Mouse (Mus musculus) forebrain, embryonic 16.5 days (tissue): ENCODE results near the gene Rapsn. TPM values are rescaled to one million over a fixed set of nuclear protein-coding genes. Genes with fewer than 3 reads are reported as not detected.

ENCODE experiments used
- ATAC-seq: fragments of 200-750 bp; cut with Nextera tagmentation; 2 replicates; pipeline ENCODE4 v1.8.0; 2017; ENCODE audit warnings: mild to moderate bottlenecking, moderate library complexity
- H3K27ac ChIP-seq: fragments of 300-500 bp; sonication (generic); 2 replicates; pipeline ENCODE4 v1.5.1; 2014; ENCODE audit warnings: low read length, control low read depth
- H3K27me3 ChIP-seq: fragments of 300-500 bp; sonication (generic); replicated peaks from 2 replicates; pipeline ENCODE4 v1.6.1; 2014; ENCODE audit warnings: low read length; ENCODE audit not compliant: control insufficient read depth, insufficient read depth
- H3K36me3 ChIP-seq: fragments of 300-500 bp; sonication (generic); 2 replicates; pipeline ENCODE4 v1.6.1; 2014; ENCODE audit not compliant: control insufficient read depth, insufficient read depth
- H3K4me1 ChIP-seq: fragments of 300-500 bp; sonication (generic); replicated peaks from 2 replicates; pipeline ENCODE4 v1.6.1; 2014; ENCODE audit warnings: low read length; ENCODE audit not compliant: control insufficient read depth, insufficient read depth
- H3K4me2 ChIP-seq: fragments of 300-500 bp; sonication (generic); 2 replicates; pipeline ENCODE4 v1.6.1; 2014; ENCODE audit warnings: mild to moderate bottlenecking, low read length, control low read depth
- H3K4me3 ChIP-seq: fragments of 300-500 bp; sonication (generic); replicated peaks from 2 replicates; pipeline ENCODE4 v1.5.1; 2014; ENCODE audit warnings: mild to moderate bottlenecking, low read length, control low read depth
- H3K9ac ChIP-seq: fragments of 300-500 bp; sonication (generic); replicated peaks from 2 replicates; pipeline ENCODE4 v1.6.1; 2014; ENCODE audit warnings: low read depth, low read length, control low read depth
- H3K9me3 ChIP-seq: fragments of 300-500 bp; sonication (generic); 2 replicates; pipeline ENCODE4 v1.6.1; 2016; ENCODE audit warnings: low read length; ENCODE audit not compliant: control insufficient read depth
- WGBS: fragments of 180-500 bp; shearing (Covaris S2); extraction: QIAGEN DNeasy Blood & Tissue Kit; methylation state at CpG from one replicate; pipeline ENCODE4 v1.1.7; 2014; 5-methylcytosine and 5-hydroxymethylcytosine counted together
- polyA plus RNA-seq: library from polyadenylated mRNA; unstranded; fragments of >200 nt; fragmentation: Nextera tagmentation; extraction: Ambion mirVana; gene quantifications from 2 replicates; pipeline ENCODE4 v1.2.1, GENCODE M21; 2015

Gene Rapsn
- polyA plus RNA-seq, 1 experiment from 2014 or later = 0.86 TPM

- no peak overlapping the region for H3K9ac ChIP-seq
- WGBS = 100% methylated on average over 1 of the region's 1 CpGs
- H3K9me3 ChIP-seq = no peaks in the 10 kb centered on the region
- no peaks in the 10 kb centered on the region for H3K4me1 ChIP-seq
- H3K27ac ChIP-seq = no peak overlapping the region
- H3K4me2 ChIP-seq = no peak overlapping the region
- no peak overlapping the region for H3K4me3 ChIP-seq
- no peaks in the 10 kb centered on the region for H3K27me3 ChIP-seq
- H3K36me3 ChIP-seq = peaks cover 3% of the 10 kb centered on the region; the same call in 1 of the 2 replicates
- ATAC-seq = no peak
Measured at GRCm38 (mm10) chr2:91023956-91024355, 11.5 kb upstream of the Rapsn start.

- ATAC-seq = no peak
- Histone ChIP-seq H3K4me3 (no peak overlapping the region), H3K27ac (no peak overlapping the region), H3K4me1 (no peaks in the 10 kb centered on the region), H3K4me2 (no peak overlapping the region), H3K36me3 (no peaks in the 10 kb centered on the region; the same call in 1 of the 2 replicates), H3K9me3 (no peaks in the 10 kb centered on the region), H3K27me3 (no peaks in the 10 kb centered on the region), H3K9ac (no peak overlapping the region)
- 89% methylated on average over 1 of the region's 1 CpGs for WGBS
Measured at GRCm38 (mm10) chr2:91025081-91025516, 10.3 kb upstream of the Rapsn start.

GRCm38 (mm10) chr2:91026491-91026890 lies 8.9 kb upstream of the Rapsn start:
- Histone ChIP-seq H3K9me3 (no peaks in the 10 kb centered on the region), H3K27me3 (no peaks in the 10 kb centered on the region), H3K36me3 (no peaks in the 10 kb centered on the region), H3K4me1 (no peaks in the 10 kb centered on the region), H3K4me2 (no peak overlapping the region), H3K4me3 (no peak overlapping the region), H3K9ac (no peak overlapping the region), H3K27ac (no peak overlapping the region)
- ATAC-seq = no peak
- WGBS = 83% methylated on average over 1 of the region's 1 CpGs

GRCm38 (mm10) chr2:91027391-91028214 lies 7.8 kb upstream of the Rapsn start:
- Histone ChIP-seq H3K27ac (no peak overlapping the region), H3K36me3 (no peaks in the 10 kb centered on the region), H3K4me1 (no peaks in the 10 kb centered on the region), H3K9me3 (no peaks in the 10 kb centered on the region), H3K4me2 (no peak overlapping the region), H3K9ac (no peak overlapping the region), H3K4me3 (no peak overlapping the region), H3K27me3 (no peaks in the 10 kb centered on the region)
- ATAC-seq = no peak
- 81% methylated on average over 9 of the region's 9 CpGs for WGBS

GRCm38 (mm10) chr2:91031216-91031615 lies 4.2 kb upstream of the Rapsn start:
- Histone ChIP-seq H3K27ac (no peak overlapping the region), H3K9ac (no peak overlapping the region), H3K36me3 (no peaks in the 10 kb centered on the region), H3K27me3 (no peaks in the 10 kb centered on the region), H3K4me1 (no peaks in the 10 kb centered on the region), H3K9me3 (no peaks in the 10 kb centered on the region), H3K4me3 (no peak overlapping the region), H3K4me2 (no peak overlapping the region)
- 87% methylated on average over 4 of the region's 4 CpGs for WGBS
- no peak for ATAC-seq

- Histone ChIP-seq H3K27ac (no peak overlapping the region), H3K4me1 (no peaks in the 10 kb centered on the region), H3K27me3 (no peaks in the 10 kb centered on the region), H3K36me3 (no peaks in the 10 kb centered on the region), H3K9me3 (no peaks in the 10 kb centered on the region), H3K4me3 (no peak overlapping the region), H3K9ac (no peak overlapping the region), H3K4me2 (no peak overlapping the region)
- ATAC-seq = no peak
- 22% methylated on average over 3 of the region's 3 CpGs for whole genome bisulfite sequencing
Measured at GRCm38 (mm10) chr2:91033000-91033399, 2.4 kb upstream of the Rapsn start.

- Histone ChIP-seq H3K27ac (no peak overlapping the region), H3K4me3 (no peak overlapping the region), H3K27me3 (no peaks in the 10 kb centered on the region), H3K36me3 (no peaks in the 10 kb centered on the region), H3K4me1 (no peaks in the 10 kb centered on the region), H3K9me3 (no peaks in the 10 kb centered on the region), H3K9ac (no peak overlapping the region), H3K4me2 (no peak overlapping the region)
- no peak for ATAC-seq
- 64% methylated on average over 8 of the region's 8 CpGs for WGBS
Measured at GRCm38 (mm10) chr2:91041786-91042185, 6.4 kb downstream of the Rapsn start.

- Histone ChIP-seq H3K27ac (no peak overlapping the region), H3K4me2 (no peak overlapping the region), H3K36me3 (no peaks in the 10 kb centered on the region), H3K4me1 (no peaks in the 10 kb centered on the region), H3K4me3 (no peak overlapping the region), H3K9me3 (no peaks in the 10 kb centered on the region), H3K9ac (no peak overlapping the region), H3K27me3 (no peaks in the 10 kb centered on the region)
- no peak for ATAC-seq
- 62% methylated on average over 21 of the region's 21 CpGs for WGBS
Measured at GRCm38 (mm10) chr2:91042651-91043398, 7.4 kb downstream of the Rapsn start.

GRCm38 (mm10) chr2:91044727-91045126 lies 9.3 kb downstream of the Rapsn start:
- ATAC-seq = no peak
- Histone ChIP-seq H3K9me3 (no peaks in the 10 kb centered on the region), H3K27me3 (no peaks in the 10 kb centered on the region), H3K4me3 (no peak overlapping the region), H3K4me2 (no peak overlapping the region), H3K27ac (no peak overlapping the region), H3K36me3 (no peaks in the 10 kb centered on the region), H3K9ac (no peak overlapping the region), H3K4me1 (no peaks in the 10 kb centered on the region)
- 83% methylated on average over 13 of the region's 13 CpGs for WGBS
